24 mouse cellular contexts compared by ENCODE assay signal in the genomic region with DNA sequence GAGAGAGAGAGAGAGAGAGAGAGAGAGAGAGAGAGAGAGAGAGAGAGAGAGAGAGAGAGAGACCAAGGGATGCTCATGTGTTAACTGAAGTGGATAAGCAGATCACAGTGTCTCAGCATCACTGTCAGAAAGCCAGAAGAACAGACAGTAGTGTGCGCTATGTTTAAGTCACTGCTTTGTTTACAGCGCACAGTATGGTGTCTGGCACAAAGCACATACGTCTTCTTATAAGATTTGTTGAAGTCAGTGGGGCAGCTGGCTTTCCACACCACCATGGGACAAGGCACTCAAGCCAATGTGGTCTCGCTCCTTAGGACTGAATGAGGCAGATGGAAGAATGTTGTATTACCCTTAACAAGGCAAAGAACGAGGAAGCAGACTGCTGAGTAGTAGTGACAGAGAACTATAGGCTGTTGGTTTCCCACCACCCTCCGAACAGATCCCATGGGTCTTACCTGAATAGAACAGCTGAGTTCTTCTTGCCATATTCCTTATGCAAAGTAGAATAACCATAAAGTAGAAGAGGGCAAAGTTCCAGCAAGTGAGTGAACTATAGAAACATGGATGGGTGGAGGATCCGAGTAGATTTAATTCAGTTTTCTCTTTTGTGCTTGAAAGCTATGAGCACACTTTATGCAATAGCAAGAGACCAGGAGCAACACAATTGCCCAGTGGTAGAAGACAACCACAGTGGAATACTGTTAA. TPM values are rescaled to one million over a fixed set of nuclear protein-coding genes. Genes with fewer than 3 reads are reported as not detected.
DNase-seq lines count a peak whose midpoint lies in the region; ATAC-seq and TF ChIP-seq lines count a peak whose summit lies in the region.
"Had no signal": no experiment of that assay in that cellular context is flagged by ENCODE, and none has a peak within 500 bp of the region (broad histone marks: within the 10 kb centered on the region; RNA-seq: fewer than 3 reads in every experiment).

No protein-coding gene starts in this region.

- no peak overlapping the region for H3K27ac ChIP-seq in hindbrain, postnatal 0 days
- H3K27ac ChIP-seq in hindbrain, embryonic 11.5 days (ENCODE audit: low read depth, low read length): no peak overlapping the region
- no peak overlapping the region for H3K27ac ChIP-seq in liver, embryonic 11.5 days (ENCODE audit: low read depth, low read length)
- no peak overlapping the region for H3K27ac ChIP-seq in liver, postnatal 0 days (ENCODE audit: low read depth)
- H3K27ac ChIP-seq: forebrain, embryonic 10.5 days; forebrain, embryonic 13.5 days; heart, adult 2 months; heart, embryonic 10.5 days; heart, embryonic 13.5 days; hindbrain, embryonic 12.5 days had no signal

- H3K36me3 ChIP-seq in hindbrain, postnatal 0 days (ENCODE audit: insufficient read depth, low read length): no peaks in the 10 kb centered on the region
- no peaks in the 10 kb centered on the region for H3K36me3 ChIP-seq in hindbrain, embryonic 11.5 days (ENCODE audit: control insufficient read depth, insufficient read depth, low read length)
- H3K36me3 ChIP-seq in liver, embryonic 11.5 days (ENCODE audit: control insufficient read depth, insufficient read depth, low read length): no peaks in the 10 kb centered on the region
- H3K36me3 ChIP-seq in liver, postnatal 0 days (replicated peaks; ENCODE audit: insufficient read depth, low read length): no peaks in the 10 kb centered on the region
- H3K36me3 ChIP-seq: forebrain, embryonic 10.5 days; heart, embryonic 10.5 days; heart, embryonic 13.5 days; hindbrain, embryonic 12.5 days had no signal

- no peak for TF ChIP-seq CTCF in hindbrain, postnatal 0 days (IDR thresholded peaks at IDR 0.05; ENCODE audit: low read depth)
- no peak for TF ChIP-seq CTCF in liver, postnatal 0 days (IDR thresholded peaks at IDR 0.05; ENCODE audit: low read depth)

- no peak overlapping the region for H3K9ac ChIP-seq in hindbrain, postnatal 0 days (replicated peaks; ENCODE audit: low read length)
- H3K9ac ChIP-seq in hindbrain, embryonic 11.5 days (ENCODE audit: low read depth, low read length): no peak overlapping the region
- no peak overlapping the region for H3K9ac ChIP-seq in liver, embryonic 11.5 days (ENCODE audit: low read depth, low read length)
- no peak overlapping the region for H3K9ac ChIP-seq in liver, postnatal 0 days (replicated peaks)
- H3K9ac ChIP-seq: forebrain, embryonic 13.5 days; heart, embryonic 13.5 days; hindbrain, embryonic 12.5 days had no signal

- H3K4me2 ChIP-seq in hindbrain, postnatal 0 days (ENCODE audit: low read depth, low read length): no peak overlapping the region
- H3K4me2 ChIP-seq in hindbrain, embryonic 11.5 days (replicated peaks; ENCODE audit: low read depth, low read length): no peak overlapping the region
- H3K4me2 ChIP-seq in liver, embryonic 11.5 days: no peak overlapping the region
- no peak overlapping the region for H3K4me2 ChIP-seq in liver, postnatal 0 days (ENCODE audit: low read depth, low read length)
- H3K4me2 ChIP-seq: forebrain, embryonic 13.5 days; heart, embryonic 13.5 days; hindbrain, embryonic 12.5 days had no signal

- no peak for ATAC-seq in hindbrain, postnatal 0 days
- no peak for ATAC-seq in hindbrain, embryonic 11.5 days (ENCODE audit: low FRiP score)
- no peak for ATAC-seq in liver, embryonic 11.5 days (replicated peaks; ENCODE audit: low FRiP score)
- ATAC-seq in liver, postnatal 0 days: no peak
- ATAC-seq: forebrain, embryonic 13.5 days; forebrain, embryonic 16.5 days had no signal

- 65% methylated on average over 7 of the region's 7 CpGs for WGBS in hindbrain, postnatal 0 days
- WGBS in hindbrain, embryonic 11.5 days: 84% methylated on average over 7 of the region's 7 CpGs
- 82% methylated on average over 7 of the region's 7 CpGs for WGBS in liver, embryonic 11.5 days
- WGBS in liver, postnatal 0 days (ENCODE audit: insufficient replicate concordance): 70% methylated on average over 7 of the region's 7 CpGs

- DNase-seq in hindbrain, postnatal 0 days (ENCODE audit: low spot score): peak; percentile 43
- no peak for DNase-seq in hindbrain, embryonic 11.5 days (ENCODE audit: low spot score)
- DNase-seq in liver, embryonic 11.5 days (ENCODE audit: low spot score): peak; percentile 5
- DNase-seq in liver, postnatal 0 days: no peak
- DNase-seq in retina, postnatal 1 day: peak; percentile 21
- DNase-seq in retina, embryonic 14.5 days (ENCODE audit: low spot score): no peak
- DNase-seq in lung, postnatal 4 days: no peak
- DNase-seq: adrenal gland, adult 2 months; adrenal gland, postnatal 14 days; B cell, adult 2 months; cerebellum, adult 11-12 months; cerebellum, adult 8-10 months; cerebellum, postnatal 14 days; gastrocnemius, postnatal 10 days; gastrocnemius, postnatal 36 days; heart, adult 2 months; heart, postnatal 14 days; heart, postnatal 4 days had no signal

- no peaks in the 10 kb centered on the region for H3K27me3 ChIP-seq in hindbrain, postnatal 0 days (ENCODE audit: insufficient read depth, low read length)
- H3K27me3 ChIP-seq in hindbrain, embryonic 11.5 days (ENCODE audit: control insufficient read depth, insufficient read depth, low read length): no peaks in the 10 kb centered on the region
- H3K27me3 ChIP-seq in liver, embryonic 11.5 days (replicated peaks; ENCODE audit: control insufficient read depth, insufficient read depth, low read length): no peaks in the 10 kb centered on the region
- H3K27me3 ChIP-seq in liver, postnatal 0 days (ENCODE audit: insufficient read depth, low read length): no peaks in the 10 kb centered on the region
- H3K27me3 ChIP-seq: forebrain, embryonic 13.5 days; heart, embryonic 13.5 days; hindbrain, embryonic 12.5 days had no signal

- no peaks in the 10 kb centered on the region for H3K4me1 ChIP-seq in hindbrain, postnatal 0 days (ENCODE audit: insufficient read depth, low read length)
- peaks cover 2% of the 10 kb centered on the region; the same call in 1 of the 2 replicates for H3K4me1 ChIP-seq in hindbrain, embryonic 11.5 days (replicated peaks; ENCODE audit: control insufficient read depth, insufficient read depth, low read length)
- H3K4me1 ChIP-seq in liver, embryonic 11.5 days (replicated peaks; ENCODE audit: control insufficient read depth, insufficient read depth, low read length): no peaks in the 10 kb centered on the region; the same call in 1 of the 2 replicates
- no peaks in the 10 kb centered on the region for H3K4me1 ChIP-seq in liver, postnatal 0 days (ENCODE audit: insufficient read depth)

- no peak overlapping the region for H3K4me3 ChIP-seq in hindbrain, postnatal 0 days (ENCODE audit: low read length)
- H3K4me3 ChIP-seq in hindbrain, embryonic 11.5 days (ENCODE audit: low read depth, low read length): no peak overlapping the region
- no peak overlapping the region for H3K4me3 ChIP-seq in liver, embryonic 11.5 days (ENCODE audit: low read depth, low read length)
- H3K4me3 ChIP-seq in liver, postnatal 0 days (ENCODE audit: low read depth, low read length): no peak overlapping the region
- H3K4me3 ChIP-seq: forebrain, embryonic 10.5 days; forebrain, embryonic 13.5 days; heart, adult 2 months; heart, embryonic 10.5 days; heart, embryonic 13.5 days; hindbrain, embryonic 12.5 days had no signal

- H3K9me3 ChIP-seq in hindbrain, postnatal 0 days (ENCODE audit: low read length): no peaks in the 10 kb centered on the region
- no peaks in the 10 kb centered on the region for H3K9me3 ChIP-seq in hindbrain, embryonic 11.5 days (ENCODE audit: control insufficient read depth, low read length)
- no peaks in the 10 kb centered on the region for H3K9me3 ChIP-seq in liver, embryonic 11.5 days (ENCODE audit: control insufficient read depth, low read length)
- no peaks in the 10 kb centered on the region for H3K9me3 ChIP-seq in liver, postnatal 0 days (ENCODE audit: low read length)
- H3K9me3 ChIP-seq: forebrain, embryonic 10.5 days; forebrain, embryonic 13.5 days; heart, embryonic 10.5 days; heart, embryonic 13.5 days; hindbrain, embryonic 12.5 days had no signal

- TF ChIP-seq EP300 in liver, postnatal 0 days (IDR thresholded peaks at IDR 0.05; ENCODE audit: low read depth): no peak

RNA-seq across cellular contexts. Expression of gene Kmt2e, which starts 44.5 kb away (rescaled TPM):
- total RNA-seq in hindbrain, postnatal 0 days (2014; rRNA removed): 44.7 and 51.2 TPM in 2 replicates
- 119 and 124 TPM in 2 replicates for polyA plus RNA-seq in hindbrain, postnatal 0 days (2015; fragmentation: Nextera tagmentation; extraction: Ambion mirVana)
- 121 and 122 TPM in 2 replicates for polyA plus RNA-seq in hindbrain, embryonic 11.5 days (2014; fragmentation: Nextera tagmentation; extraction: Ambion mirVana)
- polyA plus RNA-seq in liver, embryonic 11.5 days (2014; fragmentation: Nextera tagmentation; extraction: Ambion mirVana): 57.7 and 59.5 TPM in 2 replicates
- polyA plus RNA-seq in liver, postnatal 0 days (2015; fragmentation: Nextera tagmentation; extraction: Ambion mirVana): 27.5 and 28.5 TPM in 2 replicates

Comparison
In these comparisons a context has a peak if more than half of its experiments do, and no peak if none do; other contexts are left out.
1. DNase-seq: peak in hindbrain, postnatal 0 days (single experiment), liver, embryonic 11.5 days (single experiment) and retina, postnatal 1 day (single experiment); none in hindbrain, embryonic 11.5 days (single experiment), liver, postnatal 0 days (single experiment), retina, embryonic 14.5 days (single experiment) and lung, postnatal 4 days (0 of 2).